Mouse (Mus musculus) kidney, postnatal 25 days (tissue): ENCODE results near the gene Gm29776.

Experiments used
- DNase-seq, 2 experiments: peaks; one replicate each; pipeline ENCODE4 v3.0.0; 2021; ENCODE audit warnings: mixed read lengths in 2 of 2

The Gm29776 gene

DNA sequence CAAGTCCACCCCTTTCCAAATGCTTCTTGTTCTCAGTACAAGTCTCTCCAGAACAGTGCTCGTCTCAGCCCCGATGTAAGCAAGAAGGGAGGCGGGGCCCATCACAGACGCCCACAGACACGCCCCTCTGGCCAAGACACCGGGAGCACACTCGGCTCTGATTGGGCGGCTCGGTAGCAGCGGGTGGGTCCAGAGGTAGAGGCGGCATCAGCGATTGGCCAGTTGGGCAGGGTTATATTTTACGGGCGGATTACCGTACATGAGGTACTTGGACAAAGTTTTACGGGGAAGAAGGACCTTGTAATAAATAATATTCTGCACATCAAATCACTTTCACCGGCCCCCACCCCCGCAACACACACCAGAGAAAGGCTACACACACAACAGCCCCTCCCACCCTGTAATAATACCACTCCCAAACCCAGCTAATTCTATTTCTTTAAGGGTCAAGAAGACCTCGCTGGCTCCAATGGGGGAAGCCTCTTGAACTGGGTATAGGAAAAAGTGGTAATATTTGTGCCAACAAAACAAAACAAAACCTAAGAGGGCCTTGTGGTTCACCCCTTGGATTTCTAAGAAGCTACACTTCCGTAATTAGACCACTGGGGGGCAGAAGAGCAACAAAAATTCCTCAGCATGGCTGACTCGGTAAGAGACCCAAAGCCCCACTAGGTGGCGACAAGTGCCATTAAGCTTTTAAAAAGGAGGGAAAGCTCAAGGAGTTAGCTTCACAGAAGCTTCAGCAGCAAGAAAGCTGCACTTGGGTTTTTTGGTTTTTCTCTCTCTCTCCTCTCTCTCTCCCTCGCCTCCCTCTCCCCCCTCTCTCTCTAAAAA, 47.8 kb downstream of the Gm29776 start:
- DNase-seq: peak; percentile 86 to 93

DNA sequence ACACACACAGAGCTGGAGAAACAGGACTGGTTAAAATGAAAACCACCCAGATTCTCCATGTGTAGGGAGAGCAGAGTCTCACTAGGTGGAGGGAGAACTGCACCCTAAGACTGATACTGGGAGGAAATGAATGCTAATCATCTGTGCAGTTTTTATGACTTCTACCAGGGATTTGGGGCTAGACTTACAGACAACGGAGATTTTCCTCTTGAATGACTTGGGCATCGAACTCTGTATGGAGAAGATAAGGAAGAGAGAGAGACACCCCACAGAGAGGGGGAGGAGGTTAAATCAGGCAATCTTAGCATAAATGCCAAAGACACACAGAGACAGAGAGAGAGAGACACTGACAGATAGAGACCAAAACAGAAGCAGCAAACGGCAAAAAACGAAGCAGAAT, 50.7 kb downstream of the Gm29776 start:
- no peak for DNase-seq

DNA sequence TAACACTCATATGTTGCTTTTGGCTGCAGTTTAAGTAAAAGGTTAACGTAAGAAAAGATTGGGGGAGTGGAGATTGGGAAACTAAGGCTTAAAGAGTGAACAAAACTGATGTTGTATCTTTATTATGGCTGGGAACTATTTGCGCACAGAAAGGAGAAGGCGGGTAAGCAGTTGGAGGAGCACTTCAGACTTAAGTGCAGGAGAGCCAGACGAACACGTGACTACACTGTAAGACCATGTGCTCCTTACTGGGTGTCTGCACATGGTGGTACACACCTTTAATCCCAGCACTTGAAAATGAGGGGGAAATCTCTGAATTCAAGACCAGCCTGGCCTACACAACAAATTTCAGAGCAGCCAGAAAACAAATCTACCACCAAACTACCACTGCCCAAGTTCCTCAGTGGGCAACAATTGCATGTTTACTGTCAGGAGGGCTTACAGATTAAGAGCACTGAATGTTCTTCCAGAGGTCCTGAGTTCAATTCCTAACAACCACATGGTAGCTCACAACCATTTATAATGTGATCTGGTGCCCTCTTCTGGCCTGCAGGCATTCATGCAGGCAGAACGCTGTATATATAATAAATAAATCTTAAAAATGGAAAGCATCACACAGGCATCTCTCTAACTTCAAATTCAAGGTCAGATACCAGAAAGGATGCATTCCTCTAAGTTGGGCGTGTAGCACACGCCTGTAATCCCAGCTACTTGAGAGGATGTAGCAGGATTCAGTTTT, 51.6 kb downstream of the Gm29776 start:
- no peak for DNase-seq

DNA sequence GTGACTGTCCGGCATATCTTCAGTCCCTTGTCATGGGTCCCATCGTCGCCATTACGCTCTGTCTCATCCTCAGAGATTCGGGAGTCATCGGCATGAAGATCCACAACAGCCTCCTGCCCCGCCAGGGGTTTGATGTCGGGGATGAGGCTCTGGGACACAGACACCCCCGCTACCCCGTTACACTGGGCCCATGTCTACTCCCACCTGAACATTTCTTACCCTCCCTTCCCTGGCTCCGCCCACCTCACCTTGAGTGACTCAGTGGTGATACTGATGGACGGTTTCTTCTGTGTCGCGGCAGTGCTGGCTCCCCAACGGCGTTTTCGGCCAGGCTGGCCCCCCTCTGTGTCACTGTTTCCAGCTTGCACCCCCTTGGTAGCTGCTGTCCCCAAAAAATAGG, 52.2 kb downstream of the Gm29776 start:
- no peak for DNase-seq

DNA sequence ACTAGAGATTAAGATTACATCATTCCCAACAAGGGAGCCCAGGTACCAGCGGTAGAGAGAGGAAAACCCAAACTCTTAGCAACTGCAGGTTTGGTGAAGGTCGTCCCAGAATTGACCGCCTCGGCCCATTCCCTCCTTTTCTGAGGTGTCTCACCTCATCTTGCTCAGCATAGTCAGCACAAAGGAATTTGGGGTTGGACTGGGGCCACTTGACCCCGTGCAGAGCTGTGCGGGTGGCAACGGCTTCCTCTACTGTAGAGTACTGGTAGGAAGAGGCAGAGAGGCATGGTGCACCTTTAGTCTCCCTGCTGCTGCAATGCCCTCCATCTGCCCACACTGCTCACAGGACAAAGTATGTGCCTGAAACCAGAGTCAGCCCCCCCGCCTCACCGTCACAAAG, 54.3 kb downstream of the Gm29776 start:
- no peak for DNase-seq

DNA sequence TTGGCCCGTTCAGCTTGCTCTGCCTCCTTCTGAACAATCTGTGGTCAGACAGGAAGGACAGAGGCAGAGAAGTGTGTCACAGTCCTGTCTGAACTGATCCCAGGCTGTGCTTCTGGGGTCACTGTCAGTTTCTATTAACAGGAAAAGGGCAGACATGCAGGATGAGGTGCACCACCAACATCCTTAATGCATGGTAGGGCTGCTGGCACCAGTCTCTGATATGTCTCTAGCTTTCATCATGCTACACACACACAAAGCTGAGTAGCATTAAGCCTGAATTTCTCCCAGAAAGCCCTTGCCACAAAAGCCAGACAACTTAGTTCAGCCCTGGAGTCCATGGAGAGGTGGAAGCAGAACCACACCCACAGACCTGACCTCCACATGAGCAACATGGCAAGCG, 55.6 kb downstream of the Gm29776 start:
- DNase-seq: no peak
